Mouse (Mus musculus) cerebellum, adult 18-20 months (tissue): ENCODE measurements around the gene Cab39.

ENCODE experiments used
- DNase-seq, 2 experiments: peaks; one replicate each; pipeline ENCODE4 v3.0.0; 2021

Cab39 gene

GRCm38 (mm10) chr1:85850851-85851250 lies 57.6 kb downstream of the Cab39 start:
- DNase-seq: no peak

- peak; percentile 74 for DNase-seq
Measured at GRCm38 (mm10) chr1:85852996-85853689, 59.9 kb downstream of the Cab39 start.

- no peak for DNase-seq
Measured at GRCm38 (mm10) chr1:85853865-85854264, 60.6 kb downstream of the Cab39 start.

GRCm38 (mm10) chr1:85854475-85854874 lies 61.2 kb downstream of the Cab39 start:
- no peak for DNase-seq

GRCm38 (mm10) chr1:85856266-85856665 lies 63.0 kb downstream of the Cab39 start:
- DNase-seq: no peak

GRCm38 (mm10) chr1:85857261-85857754 lies 64.1 kb downstream of the Cab39 start:
- DNase-seq: no peak

- peak in 1 of 2 experiments; percentile 50 for DNase-seq
Measured at GRCm38 (mm10) chr1:85864383-85864782, 71.1 kb downstream of the Cab39 start.

GRCm38 (mm10) chr1:85870001-85870400 lies 76.8 kb downstream of the Cab39 start:
- DNase-seq: peak; percentile 46 to 52

GRCm38 (mm10) chr1:85870546-85870945 lies 77.3 kb downstream of the Cab39 start:
- no peak for DNase-seq

- no peak for DNase-seq
Measured at GRCm38 (mm10) chr1:85882003-85882402, 88.8 kb downstream of the Cab39 start.

GRCm38 (mm10) chr1:85887221-85887620 lies 94.0 kb downstream of the Cab39 start:
- DNase-seq: no peak

GRCm38 (mm10) chr1:85894231-85894747 lies 101.0 kb downstream of the Cab39 start, which contains the start of gene Itm2c:
Gene Itm2c (plus strand): TSS chr1:85894281.
- peak; percentile 92 to 96 for DNase-seq

GRCm38 (mm10) chr1:85894748-85895360 lies 101.6 kb downstream of the Cab39 start:
- DNase-seq: peak; percentile 52 to 60

GRCm38 (mm10) chr1:85895391-85895837 lies 102.2 kb downstream of the Cab39 start:
- peak; percentile 71 to 73 for DNase-seq

GRCm38 (mm10) chr1:85896110-85896509 lies 102.9 kb downstream of the Cab39 start:
- DNase-seq: no peak

GRCm38 (mm10) chr1:85896781-85897700 lies 103.8 kb downstream of the Cab39 start:
- DNase-seq: peak; percentile 9 to 33

- DNase-seq: peak in 1 of 2 experiments; percentile 16
Measured at GRCm38 (mm10) chr1:85897901-85898760, 104.9 kb downstream of the Cab39 start.

GRCm38 (mm10) chr1:85898761-85899387 lies 105.6 kb downstream of the Cab39 start:
- DNase-seq: peak; percentile 72 to 76

- peak; percentile 12 to 33 for DNase-seq
Measured at GRCm38 (mm10) chr1:85899388-85899761, 106.1 kb downstream of the Cab39 start.

GRCm38 (mm10) chr1:85900521-85901333 lies 107.5 kb downstream of the Cab39 start:
- peak; percentile 19 to 22 for DNase-seq
